Mouse (Mus musculus) cerebellum, adult 2 months (tissue): ENCODE data around the gene Npas1.

Experiments used
- CTCF ChIP-seq: fragments of 200-500 bp; IDR thresholded peaks from 2 replicates; pipeline ENCODE4 v1.5.1; 2011; ENCODE audit warnings: low read depth, mild to moderate bottlenecking, control low read depth, low read length, moderate library complexity, borderline replicate concordance; ENCODE audit not compliant: insufficient read depth
- POLR2A ChIP-seq: fragments of 200-500 bp; IDR thresholded peaks from 2 replicates; pipeline ENCODE4 v1.6.1; 2011; ENCODE audit warnings: low read length, control low read depth, borderline replicate concordance; ENCODE audit not compliant: insufficient read depth

DNA sequence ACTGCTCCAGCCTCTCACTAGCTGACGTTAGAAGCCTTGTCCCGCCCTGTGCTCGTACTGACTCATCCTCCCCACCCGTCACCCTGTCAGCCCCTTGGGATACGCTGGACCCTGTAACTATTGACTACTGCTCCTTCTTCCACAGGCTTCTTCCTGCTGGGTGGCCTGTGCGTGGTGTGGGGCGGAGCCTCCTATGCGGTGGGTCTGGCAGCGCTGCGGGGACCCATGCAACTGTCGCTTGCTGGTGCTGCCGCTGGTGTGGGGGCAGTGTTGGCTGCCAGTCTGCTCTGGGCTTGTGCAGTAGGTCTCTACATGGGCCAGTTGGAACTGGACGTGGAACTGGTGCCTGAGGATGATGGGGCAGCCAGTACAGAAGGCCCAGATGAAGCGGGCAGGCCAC is 22.5 kb downstream of the Npas1 start:
- TF ChIP-seq CTCF (no peak), POLR2A (no peak)
